Mouse (Mus musculus) kidney, adult 8-10 months (tissue): ENCODE results near the gene Trpc7.
A peak's percentile ranks its signal among the peaks of the same experiment; 100 is the strongest.

Experiments used
- DNase-seq, 2 experiments: peaks; one replicate each; pipeline ENCODE4 v3.0.0; 2022

The Trpc7 gene

DNA sequence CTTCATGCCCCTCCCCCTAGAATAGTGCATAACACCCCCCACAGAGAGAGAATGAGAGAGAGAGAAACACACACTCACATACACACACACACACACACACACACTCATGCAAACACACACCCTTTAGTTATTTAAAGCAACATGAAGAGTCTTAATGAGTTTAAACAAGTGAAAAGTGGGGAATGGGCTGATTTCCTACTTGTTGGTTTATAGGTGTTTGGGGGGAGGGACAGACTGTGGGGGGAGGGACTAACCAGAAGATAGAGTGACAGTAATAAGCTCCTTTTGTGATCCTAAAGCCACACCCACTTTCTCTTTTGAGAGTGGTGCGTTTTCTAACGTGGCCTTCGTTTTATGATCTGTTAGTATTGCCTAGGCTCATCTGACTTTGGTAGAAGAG is at the start of gene Trpc7:
TSS of gene Trpc7 (minus strand) at position 101 of the 400 bp plus-strand sequence.
- DNase-seq = no peak

DNA sequence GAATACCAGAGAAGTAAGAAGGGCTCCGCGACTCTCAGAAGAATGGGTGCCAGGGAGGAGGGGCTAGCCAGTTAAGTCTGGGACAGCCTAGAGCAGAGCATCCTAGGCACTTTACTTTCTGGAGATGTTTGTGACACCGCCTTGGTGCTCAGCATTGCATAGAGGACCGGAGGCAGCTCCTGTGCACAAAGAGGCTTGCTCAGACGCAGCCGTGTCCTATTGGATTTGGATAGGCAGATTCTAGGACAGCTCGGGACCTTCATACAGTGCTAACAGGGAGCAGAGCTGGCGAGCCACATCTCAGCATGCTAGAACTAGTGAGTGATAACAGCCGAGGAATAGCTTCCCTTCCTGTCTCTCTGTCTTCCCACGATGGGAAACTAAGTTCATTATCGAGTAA is 43.5 kb upstream of the Trpc7 start:
- DNase-seq = no peak

DNA sequence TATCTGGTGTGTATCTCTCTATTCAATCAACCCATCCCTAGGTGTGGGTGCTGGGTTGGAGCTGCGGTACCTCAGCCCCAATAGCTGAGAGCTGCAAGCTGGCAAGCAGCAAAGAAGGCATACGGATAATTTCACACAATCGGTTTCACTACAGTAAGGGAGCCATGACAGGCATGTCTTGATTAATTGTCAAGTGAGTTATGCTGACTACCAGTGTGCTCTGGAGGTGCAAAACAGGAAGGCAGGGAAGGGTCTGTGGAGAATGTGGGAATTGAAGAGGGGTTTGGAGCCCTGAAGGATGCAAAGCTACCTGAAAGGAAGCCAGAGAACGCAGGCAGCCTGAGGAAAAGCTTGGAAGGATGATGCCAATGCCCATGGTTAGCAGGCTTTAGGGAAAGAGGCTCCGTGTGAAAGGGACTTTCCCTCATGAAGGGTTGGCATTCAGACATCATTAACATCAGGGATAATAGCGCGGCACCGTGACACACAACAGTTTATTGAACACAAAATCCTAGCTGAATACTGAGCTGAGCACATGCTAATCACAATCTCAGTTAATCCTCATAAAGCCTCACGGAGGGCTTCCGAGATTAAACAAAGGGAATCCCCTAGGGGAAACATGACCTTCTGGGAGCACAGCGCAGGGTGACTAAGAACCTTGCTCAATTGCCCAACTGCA is 38.2 kb upstream of the Trpc7 start:
- no peak for DNase-seq

DNA sequence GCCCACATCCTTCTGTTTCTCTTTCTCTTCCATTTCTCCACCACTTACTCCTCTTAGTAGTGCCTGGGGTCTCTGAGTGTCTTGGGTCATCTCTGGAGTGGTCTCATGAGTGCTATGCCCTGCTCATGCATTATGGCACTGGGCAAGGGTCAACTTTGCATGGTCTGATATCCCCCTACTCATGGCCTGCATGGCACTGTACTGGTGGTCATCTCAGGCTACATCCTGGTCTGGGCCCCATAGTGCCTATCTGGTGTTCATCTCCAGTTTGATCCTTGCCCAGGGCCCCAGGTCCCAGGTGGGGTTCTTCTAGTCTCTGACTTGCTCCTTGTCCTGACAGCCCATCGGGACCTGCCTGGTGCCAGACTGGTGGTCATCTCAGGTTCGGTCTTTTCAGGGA is 34.6 kb upstream of the Trpc7 start:
- no peak for DNase-seq

DNA sequence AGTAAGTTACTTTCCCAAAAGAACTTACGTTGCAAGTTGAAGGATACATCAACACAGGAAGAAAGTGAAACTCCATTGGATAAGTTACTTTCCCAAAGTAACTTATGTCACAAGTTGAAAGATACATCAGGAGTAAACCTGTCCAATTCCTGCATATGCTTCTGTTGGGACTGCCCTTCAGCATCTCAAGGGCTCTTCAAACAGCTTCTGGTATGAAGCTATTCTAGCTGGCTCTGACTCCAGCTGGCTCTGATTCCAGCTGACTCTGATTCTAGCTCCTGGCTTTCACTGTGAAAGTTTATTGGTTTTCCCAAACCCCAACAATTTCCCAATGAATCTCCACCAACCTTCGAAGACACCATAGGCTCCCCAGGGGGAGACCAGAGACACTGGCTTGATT is 27.2 kb upstream of the Trpc7 start:
- DNase-seq = no peak

DNA sequence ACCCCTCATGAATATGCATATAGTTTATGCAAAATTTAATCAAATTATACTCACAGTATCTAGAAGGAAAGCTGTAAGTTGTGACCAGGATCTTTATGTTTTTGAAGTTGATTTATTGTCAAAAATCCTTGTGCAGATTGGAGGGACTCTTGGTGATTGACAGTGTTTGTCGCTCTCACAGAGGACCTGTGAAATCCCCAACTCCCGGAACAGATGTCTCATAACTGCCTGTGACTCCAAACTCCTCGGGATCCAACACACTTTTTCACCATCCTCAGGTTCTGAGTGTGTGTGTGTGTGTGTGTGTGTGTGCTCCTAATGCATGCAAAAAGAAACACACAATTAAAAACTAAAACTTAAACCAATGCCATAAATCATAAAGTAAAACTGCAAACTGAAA is 25.5 kb upstream of the Trpc7 start:
- DNase-seq = no peak

DNA sequence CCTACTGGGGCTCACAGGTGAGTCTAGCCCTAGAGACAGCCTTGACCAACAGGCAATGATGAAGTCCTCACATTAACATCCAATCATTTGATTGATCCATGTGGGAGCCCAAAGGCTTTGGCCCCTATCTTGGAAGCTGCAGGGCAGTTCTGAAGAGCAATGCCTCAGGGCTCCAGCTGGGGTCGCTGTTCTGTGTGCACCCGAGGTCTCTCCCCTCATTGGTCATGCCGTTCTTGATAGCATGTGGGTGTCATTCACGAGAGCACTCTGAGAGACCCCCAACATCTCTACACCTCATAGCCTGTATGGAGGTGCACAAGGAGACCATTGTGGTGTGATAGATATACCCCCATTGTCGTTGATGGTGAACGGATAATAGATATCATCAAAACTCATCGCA is 18.9 kb upstream of the Trpc7 start:
- DNase-seq = no peak

DNA sequence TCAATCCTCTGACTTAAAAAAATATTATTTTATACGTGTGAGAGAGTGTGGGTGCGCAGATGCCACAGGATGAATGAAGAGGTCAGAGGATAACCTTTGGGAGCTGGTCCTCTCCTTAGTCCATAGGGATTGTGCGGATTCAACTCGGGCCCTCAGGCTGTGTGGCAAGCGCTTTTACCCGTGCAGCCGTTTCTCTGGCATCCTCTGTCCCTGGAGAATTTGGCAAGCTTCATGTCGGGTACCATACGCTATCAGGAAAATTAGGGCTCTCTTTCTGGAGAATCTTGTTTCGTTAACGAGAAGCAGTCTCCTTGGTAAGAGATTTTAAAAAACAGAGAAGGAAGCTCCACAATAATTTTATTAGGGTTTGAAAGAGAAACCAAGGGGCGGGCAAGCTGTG is 15.3 kb upstream of the Trpc7 start:
- DNase-seq = no peak

DNA sequence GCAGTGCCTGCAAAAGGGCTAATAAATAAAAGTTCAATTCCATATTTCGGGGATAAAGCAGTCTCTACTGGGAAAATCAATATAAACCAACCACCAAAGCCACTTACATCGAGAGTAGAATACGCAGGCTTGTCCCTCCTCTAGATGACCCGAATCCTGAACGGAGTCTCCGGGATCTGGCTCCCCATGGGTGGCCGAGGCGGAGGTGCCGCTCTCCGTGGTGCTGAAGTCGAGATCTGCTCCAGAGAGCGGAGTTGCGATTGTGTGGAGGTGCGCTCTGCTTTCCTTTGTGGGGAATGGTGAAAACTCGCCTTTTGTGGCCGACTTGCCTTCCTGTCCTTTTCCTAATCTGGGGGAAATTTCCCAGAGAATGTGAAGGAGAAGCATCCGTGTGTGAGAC is 407 bp downstream of the Trpc7 start:
- DNase-seq = peak; percentile 2 to 44

DNA sequence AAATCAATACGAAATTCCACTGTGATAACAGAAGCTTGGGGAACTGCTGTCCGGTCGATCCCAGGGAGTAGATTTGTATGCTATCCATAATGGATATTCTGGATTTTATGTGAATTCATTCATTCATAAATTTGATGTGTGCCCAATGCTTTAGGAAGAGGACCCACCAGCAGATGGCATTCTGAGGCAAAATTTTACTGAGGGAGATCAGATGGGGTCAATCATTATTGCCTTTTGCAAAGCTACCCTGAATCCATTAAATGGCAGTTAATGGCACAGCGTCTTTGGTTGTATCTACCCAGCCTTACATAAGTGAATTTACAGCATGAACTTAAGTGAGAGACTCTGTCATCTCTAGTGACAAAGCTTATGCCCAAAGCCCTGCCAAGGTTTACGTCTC is 1.2 kb downstream of the Trpc7 start:
- no peak for DNase-seq

DNA sequence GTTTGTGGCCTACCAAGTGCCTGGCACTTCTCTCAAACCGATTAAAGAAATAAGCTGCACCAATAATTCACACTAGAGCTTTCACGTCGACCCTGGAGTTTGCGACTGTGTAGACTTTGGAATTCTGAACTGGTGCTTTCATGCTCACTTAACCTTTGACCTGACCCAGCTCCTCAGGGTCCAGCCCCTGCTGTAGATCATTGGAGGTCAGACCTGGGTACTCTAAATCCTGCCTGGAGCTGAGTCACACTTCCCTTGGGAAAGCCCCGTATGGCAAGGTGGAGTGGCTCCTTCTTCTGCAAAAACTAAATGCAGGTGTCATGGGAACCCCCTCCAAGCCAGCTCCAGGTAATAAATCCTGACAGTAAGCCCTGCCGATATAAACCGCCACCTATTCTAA is 5.9 kb downstream of the Trpc7 start:
- DNase-seq = no peak

DNA sequence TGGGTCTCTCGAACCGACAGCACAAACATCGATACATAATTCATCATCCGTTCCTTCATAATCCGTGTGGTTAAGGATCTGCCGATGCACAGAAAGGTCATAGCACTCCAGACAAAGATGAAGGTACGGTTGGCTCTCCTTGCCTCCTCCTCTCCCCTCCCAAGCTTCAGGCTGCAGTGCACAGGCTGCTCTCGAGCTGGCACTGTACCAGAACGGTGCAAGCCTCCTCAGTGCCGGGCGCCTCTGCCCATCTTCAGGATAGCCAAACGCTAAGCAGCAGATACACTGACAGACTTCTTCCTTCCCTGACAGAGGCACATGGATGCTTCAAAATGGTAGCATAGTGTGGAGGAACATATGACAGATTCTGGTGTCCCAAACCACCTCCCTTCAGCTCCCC is 12.9 kb downstream of the Trpc7 start:
- no peak for DNase-seq

DNA sequence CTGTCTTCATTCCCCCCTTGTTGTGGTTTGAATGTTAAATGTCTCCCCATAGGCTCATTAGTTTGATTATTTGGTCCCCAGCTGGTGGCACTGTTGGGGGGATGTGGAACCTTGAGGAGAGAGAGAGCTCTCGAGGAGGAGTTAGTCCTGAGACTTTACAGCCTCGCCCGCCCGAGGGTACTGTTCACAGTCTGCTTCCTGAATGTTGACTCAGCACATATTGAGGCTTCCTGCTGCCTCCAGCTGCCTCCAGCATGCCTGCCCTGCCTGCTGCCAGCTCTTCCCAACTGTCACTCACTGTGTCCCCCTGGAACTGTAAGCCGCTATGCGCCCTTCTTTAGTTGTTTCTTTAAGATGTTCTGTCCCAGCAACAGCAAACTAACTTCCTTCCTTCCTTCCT is 31.2 kb downstream of the Trpc7 start:
- no peak for DNase-seq

DNA sequence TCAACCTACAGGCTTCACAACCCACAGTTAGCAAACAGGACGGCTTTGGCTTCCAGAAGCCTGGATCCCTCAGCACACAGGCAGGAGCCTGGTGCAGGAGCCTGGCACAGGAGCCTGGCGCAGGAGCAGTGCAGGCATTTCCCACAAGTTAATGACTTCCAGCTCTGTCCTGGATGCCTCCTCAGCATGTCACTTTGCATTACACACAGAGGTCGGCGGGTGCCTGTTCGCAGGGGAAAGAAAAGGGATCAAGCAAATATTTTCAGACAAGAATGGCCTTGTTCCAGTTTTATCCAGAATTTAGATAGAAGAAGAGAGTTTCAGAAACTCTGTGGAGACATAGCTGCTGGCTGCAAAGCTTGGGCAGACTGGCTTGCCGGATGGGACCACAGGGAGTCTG is 33.8 kb downstream of the Trpc7 start:
- DNase-seq = no peak

DNA sequence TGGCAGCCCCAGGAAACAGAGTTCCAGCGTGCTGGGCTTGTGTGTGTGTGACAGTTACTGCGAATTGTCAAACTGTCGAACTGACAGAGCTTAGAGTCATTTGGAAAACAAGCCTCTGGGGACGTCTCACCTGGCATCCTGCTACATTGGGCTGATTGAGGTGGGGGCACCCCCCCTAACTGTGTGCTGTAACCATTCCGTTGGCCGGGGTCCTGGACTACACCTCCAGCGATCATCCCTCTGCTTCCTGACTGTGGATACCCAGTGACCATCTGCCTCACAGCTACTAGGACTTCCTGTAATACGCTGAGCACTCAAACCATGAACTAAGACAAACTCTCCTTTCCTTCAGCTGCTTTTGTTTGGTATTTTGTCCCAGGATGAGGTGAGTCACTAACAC is 41.3 kb downstream of the Trpc7 start:
- DNase-seq = no peak

DNA sequence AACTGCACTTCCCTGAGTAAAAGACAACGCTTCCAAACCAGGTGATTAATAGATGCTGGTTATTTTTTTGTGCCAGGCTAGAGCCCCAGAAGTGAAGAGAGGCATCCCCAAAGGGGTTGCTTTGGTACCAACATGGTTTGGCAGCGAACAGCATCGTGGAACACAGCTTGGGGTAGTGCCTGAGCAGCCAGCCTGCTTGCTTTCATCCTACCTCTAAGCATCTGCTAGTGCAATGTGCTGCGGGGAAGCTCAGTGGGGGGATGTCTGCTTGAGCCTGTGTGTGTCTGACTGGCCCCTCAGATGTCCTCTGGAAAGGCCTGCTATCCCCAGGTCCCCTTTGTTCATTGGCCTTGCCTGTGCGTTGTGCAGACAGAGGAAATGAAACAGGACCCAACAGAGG is 42.4 kb downstream of the Trpc7 start:
- no peak for DNase-seq

DNA sequence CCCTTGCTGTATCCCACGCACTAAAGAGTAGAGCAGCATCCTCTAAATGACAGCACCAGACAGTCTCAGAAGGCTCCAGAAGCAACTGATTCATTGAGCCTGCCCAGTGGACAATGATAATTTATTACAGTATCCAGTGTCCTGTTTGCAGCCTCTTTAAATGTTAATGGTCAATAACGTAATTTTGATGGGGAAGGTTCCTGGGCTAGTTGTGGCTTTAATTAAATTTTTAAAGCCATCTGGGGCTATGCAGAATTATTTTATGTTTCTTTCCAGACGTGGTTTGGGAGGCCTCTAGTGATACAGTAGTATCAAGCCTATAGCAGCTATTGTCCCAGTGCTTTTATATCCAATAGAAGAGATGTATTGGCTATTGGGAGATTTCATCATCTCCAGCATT is 49.9 kb downstream of the Trpc7 start:
- no peak for DNase-seq

DNA sequence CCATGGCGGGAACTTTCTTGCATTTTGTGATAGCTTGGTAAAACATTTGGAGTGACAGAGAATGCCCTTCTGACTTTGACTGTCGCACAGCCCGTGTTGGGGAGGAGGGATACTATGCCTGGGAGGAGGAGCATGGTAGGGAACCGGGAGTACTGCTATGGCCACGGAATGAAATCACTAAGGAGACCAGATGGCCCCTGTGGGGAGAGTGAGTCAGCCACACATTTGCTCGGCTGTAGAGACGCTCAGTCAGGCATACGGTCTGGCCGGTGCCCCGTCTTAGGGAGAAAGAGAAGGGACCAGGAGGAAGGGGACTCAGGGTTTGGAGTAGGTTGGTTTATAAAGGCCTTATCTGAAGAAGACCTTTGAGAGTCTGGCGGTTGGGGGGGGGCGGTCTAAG is 80.3 kb downstream of the Trpc7 start:
- no peak for DNase-seq

DNA sequence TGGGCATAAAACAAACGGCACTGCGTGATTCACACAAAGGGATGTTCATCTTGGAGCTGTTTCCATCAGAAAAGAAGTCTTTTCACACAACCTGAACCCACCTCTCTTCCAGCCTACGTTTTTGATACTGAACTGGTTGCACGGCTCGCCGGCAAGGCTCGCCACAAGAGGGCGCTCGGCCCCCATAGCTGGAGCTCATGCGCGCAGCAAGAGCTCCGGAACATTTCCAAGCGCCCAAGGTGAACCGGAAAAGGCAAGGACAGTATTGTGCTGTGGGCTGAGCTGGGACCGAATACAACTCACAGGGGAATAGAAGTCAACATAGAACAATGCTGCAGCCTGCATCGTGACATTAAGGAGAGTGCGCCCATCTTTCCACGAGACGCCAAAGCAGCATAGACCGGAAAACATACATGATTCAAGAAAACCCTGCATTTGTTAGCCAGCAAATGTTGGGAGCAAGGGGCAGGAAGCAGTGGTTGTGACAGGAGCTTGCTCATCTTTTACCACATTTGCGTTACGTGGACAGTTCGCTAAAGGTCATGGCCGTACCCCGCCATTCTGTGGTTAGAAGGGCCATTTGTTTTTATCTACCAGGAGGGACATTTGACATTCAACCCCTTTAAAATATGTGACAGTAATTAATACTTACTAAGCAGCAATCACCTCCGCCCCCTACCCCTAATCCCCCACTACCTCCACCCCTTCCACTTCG is 88.9 kb downstream of the Trpc7 start:
- peak; percentile 74 to 88 for DNase-seq

DNA sequence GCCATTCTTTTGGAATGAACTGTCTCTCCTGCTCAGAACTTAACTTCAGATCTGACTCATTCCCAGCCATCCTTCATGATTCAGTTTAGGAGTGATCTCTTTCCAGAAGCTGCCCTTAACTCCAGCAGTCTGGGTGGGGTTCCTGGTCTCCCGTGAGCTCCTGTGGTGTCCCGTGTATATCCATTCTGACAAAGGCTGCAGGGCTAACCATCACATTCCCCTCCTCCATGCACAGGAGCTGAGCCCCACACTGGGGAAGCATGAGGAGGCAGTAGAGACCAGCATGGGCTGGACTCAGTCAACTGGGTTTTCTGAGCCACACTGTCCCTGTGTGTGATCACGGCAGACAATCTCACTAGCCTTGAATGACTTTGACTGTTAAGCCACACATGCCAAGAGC is 90.7 kb downstream of the Trpc7 start:
- no peak for DNase-seq

DNA sequence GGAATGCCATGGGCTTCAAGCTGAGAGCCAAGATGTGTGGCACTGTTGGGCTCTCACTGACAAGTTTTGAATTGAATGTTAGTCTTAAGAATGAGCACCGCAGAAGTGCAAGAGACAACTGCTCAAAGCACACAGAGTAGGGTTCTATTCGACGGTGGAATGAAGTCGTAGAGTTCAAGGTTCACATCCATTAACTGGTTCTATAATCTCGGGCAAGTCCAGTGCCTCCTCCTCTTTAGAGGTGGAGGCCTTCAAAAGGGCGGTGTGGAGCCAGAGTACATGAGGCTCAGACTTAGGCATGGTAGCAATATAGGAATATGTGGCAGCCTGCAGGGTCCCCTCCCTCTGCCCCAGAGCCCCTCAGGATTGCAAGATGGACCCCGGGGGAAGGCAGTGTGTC is 98.3 kb downstream of the Trpc7 start:
- DNase-seq = no peak

DNA sequence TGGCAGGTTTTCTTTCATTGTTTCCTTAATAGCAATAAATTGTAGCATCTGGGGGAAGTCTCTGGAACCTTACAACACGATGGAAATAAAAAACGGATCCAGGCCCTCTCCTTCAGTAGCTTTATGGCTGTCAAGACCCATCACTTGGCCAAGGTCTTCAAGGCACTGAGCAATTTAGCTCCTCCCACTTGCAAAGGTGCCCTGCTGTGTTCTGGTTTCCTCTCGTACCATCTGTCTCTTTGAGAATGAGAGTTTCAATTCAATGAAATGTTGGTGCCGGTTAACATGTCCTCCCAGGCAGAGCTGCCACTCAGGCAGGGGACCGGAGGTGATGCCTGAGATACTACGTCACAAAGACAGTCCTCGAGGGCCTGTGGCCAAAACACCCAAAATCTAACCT is 100.3 kb downstream of the Trpc7 start:
- DNase-seq = no peak

DNA sequence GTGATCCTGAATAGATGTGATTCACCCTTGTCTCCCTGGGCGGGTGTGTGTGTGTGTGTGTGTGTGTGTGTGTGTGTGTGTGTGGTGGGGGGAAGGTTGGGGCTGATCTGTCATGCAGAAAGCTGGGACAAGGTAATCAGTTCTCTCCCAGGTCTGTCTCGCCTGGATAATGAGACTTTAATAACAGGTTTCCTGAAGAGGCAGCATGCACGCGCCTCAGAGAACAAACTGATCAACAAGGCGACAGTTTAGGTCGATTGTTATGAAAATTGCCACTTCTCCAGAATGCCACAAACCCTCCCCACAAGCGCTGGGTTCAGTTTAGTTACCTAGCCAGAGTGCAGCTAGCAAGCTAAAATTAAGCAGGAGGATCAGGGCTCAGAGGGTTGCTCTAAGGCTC is 101.4 kb downstream of the Trpc7 start:
- DNase-seq = no peak

DNA sequence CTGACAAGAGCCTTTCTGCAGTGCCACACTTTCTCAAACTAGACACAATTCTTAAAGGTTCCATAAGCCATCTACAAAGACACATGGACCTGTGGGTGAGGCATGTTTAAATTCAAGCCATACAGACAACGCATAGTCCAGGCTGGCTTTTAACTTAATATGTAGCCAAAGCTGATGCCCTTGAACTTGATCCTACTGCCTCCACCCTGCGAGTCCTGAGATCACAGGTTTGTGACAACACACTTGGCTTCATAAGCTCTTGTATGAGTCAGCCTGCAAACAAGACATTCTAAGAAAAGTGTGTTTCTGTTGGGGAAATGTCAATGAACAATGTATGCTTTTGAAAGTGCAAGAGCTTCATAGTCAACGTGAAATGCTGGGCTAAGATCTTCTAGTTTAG is 102.9 kb downstream of the Trpc7 start:
- DNase-seq = no peak

DNA sequence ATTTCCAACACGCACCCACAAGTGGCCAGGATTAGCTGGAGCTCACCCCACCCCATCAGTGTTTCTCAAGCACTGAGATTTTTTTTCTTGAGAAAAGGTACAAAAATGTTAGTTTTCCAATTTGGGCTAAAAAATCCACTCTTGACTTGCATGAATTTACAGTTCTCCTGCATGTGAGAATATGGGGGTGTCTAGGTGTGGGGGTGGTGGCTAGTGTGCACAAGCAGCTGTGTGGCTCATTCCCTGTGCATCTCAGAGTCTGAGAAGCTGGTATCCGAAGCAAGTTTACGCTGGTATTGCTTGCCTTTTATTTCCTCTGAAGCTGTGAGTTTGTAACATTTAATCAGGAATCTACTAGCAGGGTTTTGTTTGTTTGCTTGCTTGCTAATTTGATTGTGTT is 105.1 kb downstream of the Trpc7 start:
- no peak for DNase-seq
